Mouse (Mus musculus) kidney, adult 2 months (tissue): ENCODE measurements around the gene Kcnh1.

Experiments used
- CTCF ChIP-seq: fragments of 200-500 bp; conservative IDR thresholded peaks from 2 replicates; pipeline ENCODE4 v1.5.1; 2011; ENCODE audit warnings: low read depth, mild to moderate bottlenecking, control low read depth, low read length, moderate library complexity, mixed read lengths; ENCODE audit not compliant: insufficient read depth, insufficient read length
- POLR2A ChIP-seq: fragments of 200-500 bp; IDR thresholded peaks from one replicate; pipeline ENCODE4 v1.6.1; 2011; ENCODE audit warnings: low read depth, low read length, control low read depth

DNA sequence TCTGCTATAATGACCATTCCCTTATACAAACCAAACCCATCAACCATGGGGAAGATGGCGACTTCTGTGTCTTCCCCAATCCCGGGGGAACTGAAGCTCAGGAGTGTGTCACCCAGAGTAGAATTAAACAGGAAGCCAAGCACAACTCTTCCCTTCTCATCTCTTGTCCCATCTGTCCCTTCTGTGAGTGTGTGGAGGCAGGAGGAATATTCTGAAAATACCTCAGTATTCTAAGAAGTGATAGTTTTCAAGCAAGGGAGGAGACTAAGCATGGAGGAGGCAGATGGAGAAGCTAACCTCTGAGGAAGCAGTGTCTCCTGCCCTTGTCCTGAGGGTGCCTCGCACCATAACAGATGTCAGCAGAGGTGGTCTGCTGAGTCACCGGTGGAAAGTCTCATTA is 24.1 kb downstream of the Kcnh1 start:
- TF ChIP-seq CTCF, result no peak
- TF ChIP-seq POLR2A, result no peak
